Mouse (Mus musculus) kidney, postnatal 4 days (tissue): ENCODE data around the gene Cyb5d1.

Experiments
- DNase-seq, 2 experiments: peaks; one replicate each; pipeline ENCODE4 v3.0.0; 2021; ENCODE audit warnings: mixed read lengths in 2 of 2

Cyb5d1 gene

DNA sequence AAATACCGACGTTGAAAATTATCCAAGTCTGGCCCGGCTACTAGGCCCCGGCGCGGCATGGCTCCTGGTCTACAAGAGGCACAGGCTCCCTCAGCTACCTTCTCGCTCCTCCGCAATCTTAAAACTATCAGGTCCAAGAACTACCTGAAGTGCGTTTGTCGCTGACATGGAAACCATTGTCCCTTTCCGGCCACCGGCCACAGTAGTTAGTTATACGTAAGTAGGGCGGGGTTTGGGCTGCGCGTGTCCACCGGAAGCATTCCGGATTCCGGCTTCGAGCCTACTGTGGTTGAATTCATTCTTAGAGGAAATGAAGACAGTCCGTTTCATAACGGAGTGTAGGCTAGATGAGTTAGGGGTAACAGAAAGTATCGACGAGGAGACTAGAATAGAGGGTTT is at the start of gene Cyb5d1, which contains the start of gene Naa38:
Cyb5d1 (minus strand) TSS at position 397 of the 399 bp plus-strand sequence.
Naa38 (plus strand) TSS at position 253 of the 399 bp plus-strand sequence.
- DNase-seq: peak; percentile 91 to 95

DNA sequence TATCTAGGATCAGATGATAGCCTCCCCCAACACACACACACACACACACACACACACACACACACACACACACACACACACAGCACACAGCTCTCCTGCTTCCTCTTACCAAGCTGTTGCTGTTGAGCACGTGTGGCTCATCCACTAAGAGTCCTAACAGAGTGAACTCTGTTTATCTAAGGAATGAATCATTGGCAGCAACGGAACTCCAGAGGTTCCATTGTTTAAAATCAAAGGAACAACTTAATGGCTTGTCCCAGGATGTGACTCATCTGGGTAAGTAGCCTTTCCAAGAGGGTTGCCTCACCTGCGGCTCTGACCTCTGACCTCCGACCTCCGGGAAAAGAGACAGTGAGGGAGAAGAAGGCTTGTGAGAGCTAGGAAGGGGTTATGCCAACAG is 47.9 kb upstream of the Cyb5d1 start:
- peak; percentile 48 to 61 for DNase-seq

- DNase-seq: no peak
Observed at GRCm38 (mm10) chr11:69437291-69437690, 41.9 kb upstream of the Cyb5d1 start.

DNA sequence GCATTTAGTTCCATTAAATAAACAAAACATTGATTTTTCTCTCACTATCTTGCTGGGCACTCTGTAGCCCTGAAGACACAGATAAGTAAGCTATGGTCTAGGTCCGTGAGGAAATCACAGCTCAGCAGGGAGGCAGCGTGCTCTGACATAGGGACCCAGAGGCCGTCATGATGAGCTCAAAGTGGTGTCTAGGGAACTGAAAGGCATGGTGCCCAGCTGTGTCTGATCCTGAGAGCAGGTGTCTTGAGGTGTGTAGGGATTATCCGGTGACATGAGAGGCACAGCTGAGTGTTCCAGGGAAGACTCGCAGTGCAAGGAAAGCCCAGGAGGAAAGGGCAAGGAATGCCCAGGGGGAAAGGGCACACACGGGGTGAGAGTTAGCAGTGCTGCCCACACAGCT is 37.8 kb upstream of the Cyb5d1 start:
- DNase-seq: no peak

DNA sequence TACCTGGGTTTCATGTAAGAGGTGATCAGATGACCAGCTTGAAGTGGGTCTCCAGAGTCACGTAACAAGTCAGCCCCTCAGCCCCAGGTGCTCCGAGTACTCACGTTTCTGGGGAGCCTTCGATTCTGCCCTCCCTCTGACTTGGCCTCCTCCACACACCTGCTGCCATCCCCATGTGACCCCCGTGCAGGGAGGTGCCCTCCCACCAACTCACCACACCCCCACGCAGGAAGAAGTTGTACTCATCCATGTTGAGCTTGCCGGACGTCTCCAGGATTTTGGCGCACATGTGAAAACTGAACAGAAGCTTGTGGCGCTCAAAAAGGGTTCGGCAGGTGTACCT is 37.2 kb upstream of the Cyb5d1 start:
- DNase-seq: no peak

- peak; percentile 81 to 90 for DNase-seq
Observed at GRCm38 (mm10) chr11:69431829-69432639, 36.6 kb upstream of the Cyb5d1 start.

DNA sequence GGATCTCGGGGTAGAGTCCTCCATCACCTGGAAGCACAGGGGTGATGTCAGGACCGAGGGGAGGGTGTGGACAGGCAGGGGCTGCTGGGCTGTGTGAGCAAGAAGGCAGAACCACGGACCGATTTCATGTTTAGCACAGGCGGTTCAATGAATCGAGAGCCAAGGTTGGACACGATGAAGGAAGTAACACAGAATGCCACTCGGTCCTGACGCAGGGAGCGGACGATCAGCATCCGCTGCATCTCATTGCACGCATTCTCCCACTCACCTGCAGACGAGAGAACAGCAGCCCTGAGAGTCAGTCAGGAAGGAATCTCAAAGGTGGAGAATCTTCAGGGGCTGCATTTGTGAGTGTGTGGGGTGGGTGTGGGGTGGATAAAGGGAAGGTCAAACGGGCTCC is 35.2 kb upstream of the Cyb5d1 start:
- DNase-seq: no peak

DNA sequence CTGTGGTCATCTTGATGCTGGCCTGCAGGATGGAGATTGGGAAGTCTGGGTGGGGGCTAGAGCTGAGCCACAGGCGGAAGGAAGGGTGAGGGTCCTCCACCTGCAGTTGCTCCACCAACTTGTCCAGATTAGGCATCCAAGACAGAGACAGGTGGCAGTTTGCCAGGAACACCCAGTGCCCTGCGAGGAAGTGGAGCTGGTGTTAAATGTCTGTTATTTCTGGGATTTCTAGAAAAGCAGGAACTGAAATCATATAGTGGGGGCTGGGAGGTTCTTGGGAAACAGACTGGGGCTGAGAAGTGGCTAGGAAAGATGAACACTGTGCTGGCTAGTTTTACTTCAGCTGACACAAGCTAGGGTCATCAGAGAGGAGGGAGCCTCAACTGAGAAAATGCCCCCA is 33.9 kb upstream of the Cyb5d1 start:
- DNase-seq: peak in 1 of 2 experiments; percentile 52

DNA sequence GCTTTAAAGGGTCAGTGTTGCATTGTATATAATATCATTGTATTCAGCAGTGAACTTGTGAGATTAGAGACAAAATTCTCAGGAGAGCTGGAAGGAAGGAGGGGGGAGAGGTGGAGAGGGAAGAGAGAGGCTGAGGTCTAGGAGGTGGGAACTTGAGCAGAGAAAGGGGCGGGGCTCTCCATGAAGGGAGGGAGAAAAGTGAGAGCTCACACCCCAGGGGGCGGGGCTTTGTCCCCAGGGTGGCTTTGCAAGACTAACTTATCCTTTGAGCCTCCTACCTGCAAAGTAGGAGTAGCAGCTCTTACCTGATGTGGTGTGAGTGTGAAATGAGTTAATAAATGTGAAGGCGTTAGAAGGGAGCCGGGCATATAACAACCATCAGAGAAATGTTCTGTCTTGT is 33.3 kb upstream of the Cyb5d1 start:
- peak; percentile 79 to 89 for DNase-seq

DNA sequence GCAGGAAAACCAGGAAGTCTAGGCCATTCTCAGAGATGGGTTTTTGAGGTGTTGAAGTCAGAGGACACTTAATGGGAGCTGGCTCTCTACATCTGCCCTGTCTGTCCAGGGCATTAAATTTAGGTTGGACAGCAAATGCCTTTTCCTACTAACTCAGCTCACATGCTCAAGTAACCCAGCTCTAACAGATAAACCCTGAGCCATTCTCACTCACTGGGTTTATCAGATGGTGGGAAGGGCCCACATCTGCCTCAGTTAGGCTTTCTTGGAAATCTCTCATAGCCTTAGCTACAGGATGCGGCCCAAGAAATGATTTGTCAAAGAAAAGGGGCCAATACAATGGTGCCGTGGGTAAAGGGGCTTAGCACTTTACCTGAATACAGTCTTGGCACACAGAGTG is 30.8 kb upstream of the Cyb5d1 start:
- no peak for DNase-seq

- DNase-seq: no peak
Observed at GRCm38 (mm10) chr11:69423885-69424284, 28.5 kb upstream of the Cyb5d1 start.

DNA sequence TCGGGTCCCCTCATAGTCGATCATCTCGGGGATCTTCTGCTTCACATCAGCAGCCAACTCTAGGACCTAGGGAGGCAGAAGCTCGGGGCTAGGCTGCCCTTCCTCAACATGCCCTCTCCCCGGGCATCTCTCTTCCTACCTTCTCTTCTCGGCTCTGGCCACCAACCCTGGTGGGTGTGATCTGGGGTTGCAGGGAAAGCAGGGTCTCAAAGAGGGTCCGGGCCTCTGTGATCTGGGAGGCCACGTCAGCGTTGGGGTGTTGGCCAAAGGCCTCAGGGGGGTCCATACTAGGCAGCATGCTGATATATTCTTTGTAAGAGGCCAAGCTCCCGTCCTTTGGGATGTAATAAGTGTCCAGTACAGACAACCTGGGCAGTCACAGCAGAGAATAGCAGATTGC is 27.4 kb upstream of the Cyb5d1 start:
- DNase-seq: no peak

DNA sequence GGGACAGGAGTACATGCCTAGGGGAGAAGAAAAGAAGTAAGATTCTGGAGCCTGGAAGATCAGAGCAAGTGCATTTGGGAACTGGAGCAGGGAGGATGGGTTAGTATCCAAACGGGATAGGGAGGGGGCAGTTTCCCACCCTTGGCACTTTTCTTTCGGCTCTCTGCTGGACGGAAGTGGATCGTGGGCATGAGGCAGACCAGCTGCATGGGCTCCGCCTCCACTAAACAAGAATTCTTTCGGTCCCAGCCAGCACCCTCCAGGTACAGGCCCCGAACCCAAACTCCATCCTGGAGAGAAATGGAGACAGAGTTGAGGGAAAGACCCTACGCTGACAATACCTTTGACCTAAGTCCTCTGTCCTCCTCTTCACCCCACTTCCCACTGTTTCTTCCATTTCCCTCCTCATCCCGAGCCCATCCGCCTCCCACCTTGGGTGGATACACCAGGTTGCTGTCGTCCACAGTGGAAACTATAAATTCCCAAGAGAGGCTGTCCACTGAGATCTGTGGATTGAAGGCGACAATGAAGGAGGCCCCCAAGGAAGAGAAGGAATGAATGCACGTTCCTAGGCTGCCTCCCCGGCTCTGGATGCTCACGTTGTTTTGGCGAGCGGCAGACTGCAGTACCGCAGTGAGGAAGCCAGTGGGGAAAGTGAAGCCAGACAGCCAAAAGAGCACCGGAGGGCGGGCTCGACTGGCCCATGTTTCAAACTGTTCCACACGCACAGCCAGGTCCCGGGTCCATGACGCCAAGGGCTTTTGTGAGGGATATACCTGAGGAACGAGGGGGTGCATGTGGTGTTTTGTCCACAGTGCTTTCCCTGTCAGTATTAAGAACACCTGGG is 25.9 kb upstream of the Cyb5d1 start:
- peak in 1 of 2 experiments; percentile 17 for DNase-seq

- no peak for DNase-seq
Observed at GRCm38 (mm10) chr11:69420554-69421000, 25.1 kb upstream of the Cyb5d1 start.

DNA sequence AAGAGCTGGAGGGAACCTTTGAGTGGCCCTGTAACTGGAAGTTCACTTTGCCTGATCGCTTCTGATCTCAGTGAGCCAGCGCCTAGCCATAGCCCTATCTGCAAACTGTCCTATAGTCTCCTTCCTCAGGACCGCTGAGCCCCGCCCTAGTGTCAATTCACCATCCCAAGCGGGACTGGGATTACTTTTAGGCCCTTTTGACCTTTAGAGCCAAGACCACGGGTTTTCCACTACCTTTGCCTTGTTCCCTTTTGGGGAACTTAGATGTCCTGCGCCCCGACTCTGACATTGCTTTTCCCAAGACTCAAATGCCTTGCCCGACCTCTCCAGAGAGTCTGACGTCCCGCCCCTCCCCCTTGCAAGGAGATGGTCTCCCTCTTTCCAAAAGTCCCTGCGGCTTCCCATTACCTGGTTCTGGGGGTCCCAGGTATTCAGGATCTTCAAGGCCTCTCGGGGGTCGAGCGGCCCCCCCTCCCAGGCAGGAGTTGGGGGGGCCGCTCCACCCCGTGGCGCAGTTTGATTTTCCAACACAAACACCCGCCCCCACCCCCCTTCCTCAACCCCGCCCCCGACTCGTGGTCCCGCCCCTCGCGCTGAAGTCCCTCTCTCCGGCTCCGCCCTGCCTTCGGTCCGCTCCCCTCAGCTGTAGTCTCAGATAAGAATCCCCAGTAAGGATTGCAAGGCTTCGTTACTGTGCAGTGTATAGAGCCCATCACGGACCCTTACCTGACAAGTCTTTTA is 24.6 kb upstream of the Cyb5d1 start:
- DNase-seq: peak; percentile 77 to 84

GRCm38 (mm10) chr11:69419443-69419812 is 24.0 kb upstream of the Cyb5d1 start:
- peak; percentile 57 to 77 for DNase-seq

DNA sequence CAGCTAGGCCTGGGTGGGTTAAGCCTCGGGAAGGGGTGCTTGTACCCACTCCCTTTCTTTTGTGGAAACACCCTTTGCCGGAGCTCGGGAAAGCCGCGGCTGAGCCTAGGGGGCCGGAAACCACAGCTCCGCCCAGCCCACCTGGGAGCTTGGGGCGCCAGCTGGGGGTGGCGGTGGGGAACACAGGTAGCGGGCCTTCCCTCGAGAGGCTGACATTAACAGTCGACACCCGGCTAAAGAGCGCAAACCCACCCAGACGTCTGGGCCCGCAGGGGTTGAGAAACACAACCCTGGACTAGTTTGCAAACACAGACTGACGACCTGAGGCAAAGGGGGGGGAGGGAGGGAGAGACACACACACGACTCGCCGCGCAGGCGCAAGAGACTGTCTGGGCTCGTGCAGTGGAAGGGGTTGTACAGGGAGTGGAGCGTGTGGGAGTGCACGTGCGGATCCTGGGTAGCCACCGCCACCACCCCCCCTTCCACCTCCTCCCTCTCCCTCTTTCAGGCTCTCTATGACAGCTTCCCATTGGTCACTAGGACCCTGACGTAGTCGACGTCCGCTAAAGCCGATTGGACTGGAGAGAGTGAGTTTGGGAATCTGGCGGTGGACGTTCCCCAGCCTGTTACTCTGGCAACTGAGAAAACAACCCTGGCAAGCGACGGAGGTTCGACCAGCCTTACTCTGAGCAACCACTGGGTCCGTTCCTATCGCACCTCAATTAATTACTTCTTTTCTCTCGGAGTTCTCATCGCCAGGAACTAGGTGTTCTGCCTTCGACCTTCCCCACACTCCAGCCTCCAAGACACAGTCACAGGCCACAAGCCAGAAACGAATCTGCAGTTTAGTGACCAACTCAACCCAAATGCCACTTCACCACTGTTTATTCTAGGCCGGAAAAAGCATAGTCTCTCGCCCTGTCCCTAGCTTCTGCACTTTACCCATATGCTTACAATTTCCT is 23.3 kb upstream of the Cyb5d1 start:
- peak; percentile 93 to 96 for DNase-seq

DNA sequence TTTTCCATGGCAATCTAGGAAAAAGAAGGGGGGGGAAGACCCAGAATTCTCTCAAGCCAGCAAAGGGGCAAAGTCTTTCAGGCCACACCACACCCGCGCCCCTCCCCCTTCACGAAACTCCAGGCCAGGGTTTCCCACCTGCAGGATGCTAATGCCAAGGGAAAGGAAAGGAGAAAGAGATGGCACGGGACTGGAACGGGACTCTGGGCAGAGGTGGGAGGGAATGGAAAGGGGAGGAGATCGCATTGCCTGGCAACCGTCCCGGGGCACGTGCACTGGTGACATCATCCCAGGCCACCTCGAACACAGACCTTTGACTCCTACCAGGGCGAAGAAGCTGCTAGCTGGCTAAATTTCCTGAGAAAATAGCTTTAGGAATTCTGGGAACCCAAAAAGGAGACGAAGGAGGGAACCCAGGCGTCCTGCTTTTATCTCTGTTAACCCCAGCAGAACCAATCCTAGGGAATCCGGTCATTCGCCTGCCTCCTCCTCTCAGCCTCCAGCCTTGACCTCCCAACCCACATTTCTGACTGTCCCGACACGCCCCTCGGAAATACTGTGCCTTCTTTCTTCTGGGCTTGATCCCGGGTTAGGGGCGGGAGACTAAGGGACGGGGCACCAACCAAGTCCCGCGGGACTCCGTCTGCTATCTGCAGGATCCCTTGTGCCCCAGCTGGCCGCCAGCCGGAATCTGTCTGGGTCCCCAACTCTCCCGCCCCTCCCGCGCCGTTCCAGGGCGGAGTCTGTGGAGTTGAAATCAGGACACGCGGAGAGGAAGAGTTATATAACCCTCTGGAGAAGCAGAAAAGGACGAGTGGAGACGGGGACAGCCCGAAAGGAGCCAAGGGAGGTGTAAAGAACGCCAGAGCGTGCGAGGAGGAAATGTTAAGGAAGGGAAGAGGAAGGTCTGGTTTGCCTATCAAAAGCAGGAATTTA is 22.3 kb upstream of the Cyb5d1 start:
- DNase-seq: peak; percentile 97 to 98

DNA sequence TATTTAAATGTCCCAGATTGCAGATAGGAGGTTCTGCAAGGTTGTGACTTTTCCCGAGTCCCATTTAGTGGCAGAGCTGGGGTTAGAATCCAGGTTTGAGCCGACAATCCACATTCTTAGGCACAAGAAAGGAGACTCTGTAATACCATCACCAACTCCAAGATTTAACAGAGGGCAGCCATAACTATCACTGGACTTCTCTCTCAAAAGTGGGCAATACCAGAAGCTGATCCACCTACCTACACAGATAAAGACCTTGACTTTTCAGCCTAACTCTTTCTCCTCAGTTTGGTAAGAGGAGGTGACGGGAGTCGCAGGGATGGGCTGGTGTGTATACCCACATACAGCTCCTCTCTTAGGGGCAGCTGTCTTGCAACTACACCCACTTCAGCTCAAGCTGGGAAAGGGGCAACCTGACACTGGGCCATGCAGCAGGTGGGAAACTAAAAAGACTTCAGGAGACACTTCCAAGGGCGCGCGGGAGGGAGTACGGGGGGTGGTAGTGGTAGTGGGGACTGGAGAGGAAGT is 21.6 kb upstream of the Cyb5d1 start:
- DNase-seq: no peak

GRCm38 (mm10) chr11:69416509-69416908 is 21.1 kb upstream of the Cyb5d1 start:
- no peak for DNase-seq
